Mouse (Mus musculus): ENCODE results near the gene Net1.

DNA sequence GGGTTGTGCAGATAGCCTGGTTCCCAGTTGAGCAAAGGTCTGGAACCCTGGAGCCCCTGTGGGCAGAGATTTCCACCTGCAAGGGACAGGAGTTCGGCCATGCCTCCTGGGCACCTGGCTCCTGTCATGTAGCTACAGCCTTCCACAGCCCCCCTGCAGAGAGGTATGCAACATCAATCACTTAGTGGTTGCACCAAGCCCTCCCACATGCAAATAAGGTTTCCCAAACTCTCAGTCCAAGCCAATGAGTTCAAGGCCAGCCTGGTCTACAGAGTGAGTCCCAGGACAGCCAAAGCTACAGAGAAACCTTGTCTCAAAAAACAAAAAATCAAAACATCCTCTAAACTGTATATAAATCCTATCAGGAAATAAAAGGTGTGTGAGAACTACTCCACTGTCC, 67.7 kb downstream of the Net1 start:
- TF ChIP-seq CTCF (IDR thresholded peaks at IDR 0.05; ENCODE audit: extremely low read depth, insufficient read depth, low read length) (no peak), POLR2A (IDR thresholded peaks at IDR 0.05; ENCODE audit: extremely low read depth, insufficient read depth, low read length) (no peak)
